Mouse (Mus musculus): ENCODE measurements around the gene Bfsp1.

GRCm38 (mm10) chr2:143889131-143889859 lies 26.3 kb upstream of the Bfsp1 start:
- TF ChIP-seq POLR2A (IDR thresholded peaks at IDR 0.05; ENCODE audit: insufficient read length, low read depth), result no peak
- no peak for TF ChIP-seq TCF12 (IDR thresholded peaks at IDR 0.05; ENCODE audit: insufficient read depth, poor library complexity, severe bottlenecking)
- TF ChIP-seq SRF (IDR thresholded peaks at IDR 0.05; ENCODE audit: control insufficient read depth, insufficient read length, low read depth), result no peak
- TF ChIP-seq REST (IDR thresholded peaks at IDR 0.05; ENCODE audit: insufficient read depth, insufficient read length), result no peak
- TF ChIP-seq POLR2AphosphoS2 (IDR thresholded peaks at IDR 0.05; ENCODE audit: insufficient read length, low read depth), result no peak
- no peak for TF ChIP-seq USF1 (IDR thresholded peaks at IDR 0.05; ENCODE audit: low read depth)
- TF ChIP-seq MAX (IDR thresholded peaks at IDR 0.05; ENCODE audit: low read depth), result no peak
